Mouse (Mus musculus) kidney, adult 2 months (tissue): Measurements from ENCODE around the gene Serinc4.
"Not testable (repeated sequence)": the region's sequence is repeated elsewhere in the genome, so short reads cannot be mapped to it uniquely, and the experiment has no call there.

Experiments
- CTCF ChIP-seq: fragments of 200-500 bp; conservative IDR thresholded peaks from 2 replicates; pipeline ENCODE4 v1.5.1; 2011; ENCODE audit warnings: low read depth, mild to moderate bottlenecking, control low read depth, low read length, moderate library complexity, mixed read lengths; ENCODE audit not compliant: insufficient read depth, insufficient read length
- POLR2A ChIP-seq: fragments of 200-500 bp; IDR thresholded peaks from one replicate; pipeline ENCODE4 v1.6.1; 2011; ENCODE audit warnings: low read depth, low read length, control low read depth

GRCm38 (mm10) chr2:121472783-121473182 lies 16.2 kb upstream of the Serinc4 start:
- not testable (repeated sequence) for TF ChIP-seq POLR2A, CTCF
